Mouse (Mus musculus): Measurements from ENCODE around the gene Acta1.

GRCm38 (mm10) chr8:123891271-123891670, 3.3 kb downstream of the Acta1 start:
- TF ChIP-seq CTCF (IDR thresholded peaks at IDR 0.05) (no peak), EP300 (IDR thresholded peaks at IDR 0.05) (no peak)

All from lung, postnatal 0 days (tissue).